Mouse (Mus musculus) bone marrow, adult 2 months (tissue): ENCODE results near the gene Lrrc28.

Experiments used
- CTCF ChIP-seq: fragments of 200-500 bp; IDR thresholded peaks from 2 replicates; pipeline ENCODE4 v1.5.1; 2011; ENCODE audit warnings: low read length, control low read depth; ENCODE audit not compliant: control insufficient read depth, insufficient read depth
- POLR2A ChIP-seq: fragments of 200-500 bp; IDR thresholded peaks from 2 replicates; pipeline ENCODE4 v1.6.1; 2011; ENCODE audit warnings: low read depth, mild to moderate bottlenecking, control low read depth, low read length, borderline replicate concordance; ENCODE audit not compliant: control insufficient read depth

GRCm38 (mm10) chr7:67528063-67528811 is 116.8 kb downstream of the Lrrc28 start:
- TF ChIP-seq CTCF (no peak), POLR2A (no peak)
